Mouse (Mus musculus) T-helper 1 cell (primary cell): ENCODE measurements around the gene Vmn1r174.
"Not testable (repeated sequence)": the region's sequence is repeated elsewhere in the genome, so short reads cannot be mapped to it uniquely, and the experiment has no call there.

ENCODE experiments used
- in situ Hi-C: fragments of 300-600 bp; cut with MboI, MseI; formaldehyde crosslinking; loops from one replicate; pipeline ENCODE4 v1.15.1; 2025; ENCODE audit warnings: high pct_unique_total_duplicates

Vmn1r174 gene

GRCm38 (mm10) chr7:23751970-23752369 lies at the start of gene Vmn1r174:
Gene Vmn1r174 (plus strand): TSS chr7:23752270.
- in situ Hi-C loops, result not testable (repeated sequence)

GRCm38 (mm10) chr7:23784526-23784925 lies 32.5 kb downstream of the Vmn1r174 start:
- in situ Hi-C loops, result no loop called here

- in situ Hi-C loops, result not testable (repeated sequence)
These were observed 58.5 kb downstream of the Vmn1r174 start, which contains the start of gene Vmn1r175 for GRCm38 (mm10) chr7:23810543-23810942. Gene Vmn1r175 (minus strand): TSS chr7:23810643.
